Mouse (Mus musculus): ENCODE results near the gene Sfxn1.

- no peak for TF ChIP-seq CTCF (IDR thresholded peaks at IDR 0.05; ENCODE audit: borderline replicate concordance, insufficient read depth, low read length)
- no peak for TF ChIP-seq POLR2A (IDR thresholded peaks at IDR 0.05; ENCODE audit: low read depth, low read length)
These were observed 44.6 kb upstream of the Sfxn1 start for GRCm38 (mm10) chr13:54027079-54027478.
